Mouse (Mus musculus) brown adipose tissue, adult 24 weeks (tissue): ENCODE measurements around the gene Rab1a. TPM values are rescaled to one million over a fixed set of nuclear protein-coding genes. Genes with fewer than 3 reads are reported as not detected.
"Not testable (repeated sequence)": the region's sequence is repeated elsewhere in the genome, so short reads cannot be mapped to it uniquely, and the experiment has no call there.

Experiments used
- H3K27ac ChIP-seq: fragments of 200-500 bp; replicated peaks from 2 replicates; pipeline ENCODE4 v1.5.1; 2012; ENCODE audit warnings: low read depth, mild to moderate bottlenecking, low read length
- H3K4me1 ChIP-seq: fragments of 200-500 bp; 2 replicates; pipeline ENCODE4 v1.6.1; 2012; ENCODE audit warnings: low read length, mixed read lengths; ENCODE audit not compliant: control insufficient read depth, insufficient read depth, insufficient read length
- H3K4me3 ChIP-seq: fragments of 200-500 bp; 2 replicates; pipeline ENCODE4 v1.5.1; 2012; ENCODE audit warnings: low read depth, mild to moderate bottlenecking, low read length, moderate library complexity; ENCODE audit not compliant: insufficient read depth
- polyA plus RNA-seq: library from polyadenylated mRNA; stranded (reverse); fragments of >200 nt; gene quantifications from 2 replicates; pipeline ENCODE4 v1.2.4, GENCODE M21; 2012; ENCODE audit not compliant: missing spikeins, insufficient read depth, insufficient read length

Rab1a gene
- 180 and 204 TPM in 2 replicates for polyA plus RNA-seq

DNA sequence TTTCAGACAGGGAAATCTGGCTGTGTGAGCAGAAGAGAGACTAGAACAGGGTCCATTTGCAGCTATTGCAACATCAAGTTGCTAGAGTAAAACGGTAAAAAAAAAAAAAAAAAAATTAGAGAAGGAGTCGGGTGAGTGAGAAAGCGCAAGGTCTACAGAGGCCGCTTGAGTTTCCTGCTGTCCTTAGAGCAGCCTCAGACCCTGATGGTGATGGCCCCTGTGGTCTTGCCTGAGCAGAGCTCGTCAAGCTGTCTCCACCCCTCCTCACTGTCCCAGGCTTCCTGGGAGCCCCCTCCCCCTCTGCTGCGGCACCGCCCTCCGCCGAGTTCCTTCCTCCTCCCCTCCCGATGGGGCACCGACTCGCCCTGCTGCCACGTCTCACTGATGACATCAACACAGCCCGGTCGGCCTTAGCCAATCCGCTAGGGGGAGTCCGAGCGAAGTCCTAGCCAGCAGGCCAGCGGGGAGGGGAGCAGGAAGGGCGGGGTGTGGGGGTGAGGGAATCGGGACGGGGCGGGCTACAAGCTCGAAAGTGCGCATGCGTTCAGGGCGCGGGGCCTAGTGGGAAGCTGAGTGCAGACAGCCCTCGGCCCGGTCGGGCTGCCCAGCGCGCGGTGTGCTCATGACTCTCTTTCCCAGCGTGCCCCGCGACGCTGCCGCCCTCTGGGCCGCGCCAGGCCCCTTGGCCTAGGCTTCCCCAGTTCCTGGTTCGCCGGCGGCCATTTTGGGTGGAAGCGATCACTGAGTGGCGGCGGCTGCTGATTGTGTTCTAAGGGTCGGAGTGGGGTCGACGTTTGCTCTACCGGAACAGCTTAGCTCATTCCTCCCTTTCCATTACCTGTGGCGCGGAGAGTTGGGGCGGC is at the start of gene Rab1a:
Rab1a (plus strand) TSS at position 720 of the 863 bp plus-strand sequence.
- peaks cover 18% of the 10 kb centered on the region for H3K4me1 ChIP-seq
- peak within 1 kb of the TSS; percentile 100 for H3K4me3 ChIP-seq
- H3K27ac ChIP-seq: peak within 1 kb of the TSS; percentile 92

DNA sequence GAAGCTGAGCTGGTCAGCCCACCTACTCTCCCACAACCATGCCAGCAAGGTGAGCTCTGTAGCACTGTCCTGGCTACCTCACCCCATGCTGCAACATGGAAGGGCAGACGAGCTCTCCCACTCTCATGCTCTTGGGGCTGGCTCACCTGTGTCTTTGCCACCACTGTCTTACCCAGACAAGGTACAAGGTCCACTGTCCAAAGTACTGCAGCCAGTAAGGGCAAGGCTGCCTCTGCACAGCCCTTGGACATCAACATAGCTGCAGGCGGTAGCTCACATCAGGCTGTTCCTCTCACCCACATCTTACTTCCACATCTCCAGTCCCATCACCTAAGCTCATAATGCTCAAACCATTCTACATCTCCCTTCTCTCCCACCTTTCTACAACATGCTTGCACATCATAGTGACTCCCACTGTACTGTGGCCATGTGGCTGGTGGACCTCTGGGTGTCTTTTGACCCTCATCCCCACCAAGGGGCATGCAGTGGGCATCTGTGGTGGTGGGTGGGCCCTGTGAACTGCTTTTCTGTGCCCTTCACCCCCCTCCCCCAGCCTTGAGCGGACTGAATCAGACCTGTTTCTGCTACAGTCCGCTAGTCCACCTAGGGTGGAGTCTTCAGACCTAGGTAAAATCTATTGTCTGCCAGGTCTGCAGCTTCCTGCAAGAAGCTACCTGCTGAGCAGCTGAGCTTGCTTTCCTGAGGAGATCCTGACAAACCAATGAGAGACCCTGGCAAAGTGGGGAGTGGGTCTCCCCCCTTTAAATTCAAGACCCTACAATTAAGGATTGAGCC is 48.9 kb upstream of the Rab1a start:
- Histone ChIP-seq H3K27ac (no peak overlapping the region), H3K4me1 (no peaks in the 10 kb centered on the region), H3K4me3 (no peak overlapping the region)

DNA sequence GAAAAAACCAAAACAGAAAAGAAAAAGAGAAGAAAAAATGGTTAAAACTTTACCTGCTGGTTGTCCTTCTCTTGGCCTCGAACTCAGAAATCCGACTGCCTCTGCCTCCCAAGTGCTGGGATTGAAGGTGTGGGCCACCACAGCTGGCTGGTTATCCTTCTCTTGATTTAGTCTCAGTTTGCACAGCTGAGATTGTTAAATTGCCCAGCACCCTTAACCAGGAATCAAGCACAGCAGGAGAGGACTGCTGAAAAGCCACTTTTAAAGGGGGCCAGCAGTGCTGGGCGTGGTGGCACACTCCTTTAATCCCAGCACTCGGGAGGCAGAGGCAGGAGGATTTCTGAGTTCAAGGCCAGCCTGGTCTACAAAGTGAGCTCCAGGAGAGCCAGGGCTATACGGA is 47.7 kb upstream of the Rab1a start:
- H3K27ac ChIP-seq, H3K4me1 ChIP-seq, H3K4me3 ChIP-seq: not testable (repeated sequence)

DNA sequence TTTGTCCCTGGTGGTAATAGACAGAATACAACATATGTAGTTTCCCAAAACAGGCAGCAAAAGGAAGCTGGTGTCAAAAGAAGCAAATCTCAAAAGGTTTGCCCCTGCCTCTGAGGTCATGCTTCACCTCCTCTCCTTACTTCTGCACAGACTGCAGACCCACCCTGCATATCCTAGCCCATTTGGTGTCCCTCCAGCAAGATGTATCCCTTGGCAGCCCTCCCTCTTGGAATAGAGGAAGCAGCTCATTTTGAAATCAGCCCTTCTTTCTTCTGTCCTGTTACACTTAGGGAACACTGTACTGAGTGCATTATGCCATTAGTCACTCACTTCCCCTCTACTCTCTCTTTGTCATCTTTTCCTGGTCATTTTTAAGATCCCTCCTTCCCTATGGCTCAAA is 42.4 kb upstream of the Rab1a start:
- no peaks in the 10 kb centered on the region for H3K4me1 ChIP-seq
- no peak overlapping the region for H3K4me3 ChIP-seq
- H3K27ac ChIP-seq: no peak overlapping the region

DNA sequence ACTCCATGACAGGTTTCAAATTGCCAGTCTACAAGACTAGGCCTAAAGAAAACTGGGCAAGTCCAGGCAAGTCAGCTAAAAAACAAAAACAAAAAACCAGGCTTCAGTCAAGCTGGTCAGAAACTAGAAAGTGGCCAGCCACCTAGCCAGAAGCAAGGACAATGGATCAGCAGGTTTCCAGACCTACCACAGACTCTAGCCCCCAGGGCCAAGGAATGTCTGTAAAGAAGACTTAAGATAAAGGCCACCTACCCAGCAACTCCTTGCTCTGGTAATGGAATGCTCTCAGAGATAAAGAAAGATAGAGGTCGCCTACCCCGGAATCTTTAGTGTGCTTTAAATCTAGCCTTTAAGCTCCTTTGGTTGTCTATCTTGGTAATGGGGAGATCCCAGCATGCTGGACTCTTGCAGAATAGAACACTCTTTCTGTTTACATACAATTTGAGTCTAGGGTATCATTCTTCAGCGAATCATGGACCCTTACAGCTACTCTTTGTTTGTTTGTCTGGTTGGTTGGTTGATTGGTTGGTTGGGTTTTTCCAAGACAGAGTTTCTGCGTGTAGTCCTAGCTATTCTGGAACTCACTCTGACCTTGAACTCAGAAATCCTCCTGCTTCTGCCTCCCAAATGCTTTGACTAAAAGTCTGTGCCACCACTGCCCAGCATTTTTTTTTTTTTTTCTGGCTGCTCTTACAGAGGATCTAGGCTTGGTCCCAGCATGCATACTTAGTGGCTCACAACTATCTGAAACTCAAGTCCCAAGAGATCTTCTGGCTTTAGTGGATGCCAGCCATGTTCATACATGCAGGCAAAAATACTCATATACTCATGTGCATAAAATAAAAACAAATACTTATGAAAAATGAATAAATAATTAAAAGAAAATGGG is 36.0 kb upstream of the Rab1a start:
- no peaks in the 10 kb centered on the region for H3K4me1 ChIP-seq
- H3K4me3 ChIP-seq: no peak overlapping the region
- H3K27ac ChIP-seq: peak overlapping the region; percentile 40; the same call in 1 of the 2 replicates

DNA sequence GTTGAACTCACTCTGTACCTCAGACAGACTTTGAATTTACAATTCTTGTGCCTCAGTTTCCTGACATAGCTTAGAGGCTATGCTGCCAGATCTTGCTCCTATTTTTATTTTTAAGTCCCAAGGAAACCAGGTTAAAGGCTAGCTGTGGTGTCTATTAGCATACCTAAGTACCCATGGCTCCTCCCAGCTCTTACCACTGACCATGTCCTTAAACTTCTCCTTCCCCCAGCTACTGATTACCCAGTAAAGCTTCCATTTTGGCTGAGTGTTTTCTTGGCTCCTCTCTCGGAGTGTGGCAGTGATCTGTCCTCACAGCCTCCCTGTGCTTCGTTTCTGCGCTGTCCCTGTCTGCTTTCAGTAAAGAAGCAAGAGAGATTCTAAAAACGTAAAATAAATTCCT is 35.2 kb upstream of the Rab1a start:
- H3K4me1 ChIP-seq: no peaks in the 10 kb centered on the region
- H3K27ac ChIP-seq: peak overlapping the region; percentile 87
- no peak overlapping the region for H3K4me3 ChIP-seq

DNA sequence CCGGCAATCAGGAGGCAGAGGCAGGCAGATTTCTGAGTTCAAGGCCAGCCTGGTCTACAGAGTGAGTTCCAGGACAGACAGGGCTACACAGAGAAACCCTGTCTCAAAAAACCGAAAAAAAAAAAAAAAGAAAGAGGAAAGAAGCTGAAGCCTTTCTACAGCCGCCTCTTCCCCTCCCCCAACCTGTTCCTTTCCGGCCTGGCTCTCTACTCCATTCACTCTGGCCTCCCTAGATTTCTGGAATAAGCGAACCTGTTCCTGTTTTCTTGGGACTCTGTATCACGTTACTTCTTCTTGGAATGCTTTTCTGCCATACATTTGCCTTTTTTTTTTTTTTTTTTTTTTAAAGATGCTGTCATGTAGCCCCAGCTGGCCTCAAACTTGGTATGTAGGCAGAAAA is 34.8 kb upstream of the Rab1a start:
- not testable (repeated sequence) for H3K4me1 ChIP-seq, H3K4me3 ChIP-seq
- H3K27ac ChIP-seq: peak overlapping the region; percentile 87

DNA sequence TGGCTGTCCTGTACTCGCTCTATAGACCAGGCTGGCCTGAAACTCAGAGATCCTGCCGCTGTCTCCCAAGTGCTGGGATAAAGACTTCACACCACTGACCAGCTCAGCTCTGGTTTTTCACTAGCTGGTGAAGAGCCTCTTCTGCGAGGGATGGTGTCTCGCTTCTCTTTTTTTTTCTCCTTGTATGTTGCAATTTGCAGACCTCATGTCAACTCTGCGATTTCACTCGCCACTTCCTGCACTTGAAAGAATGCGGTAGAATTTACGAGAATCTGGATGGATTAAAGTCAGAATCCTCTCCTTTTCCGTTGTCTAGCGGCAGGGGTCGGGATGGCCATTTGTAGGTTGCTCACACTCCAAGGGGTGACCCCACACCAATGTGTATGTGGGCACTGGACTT is 32.3 kb upstream of the Rab1a start:
- H3K4me1 ChIP-seq: no peaks in the 10 kb centered on the region
- no peak overlapping the region for H3K27ac ChIP-seq
- no peak overlapping the region for H3K4me3 ChIP-seq

DNA sequence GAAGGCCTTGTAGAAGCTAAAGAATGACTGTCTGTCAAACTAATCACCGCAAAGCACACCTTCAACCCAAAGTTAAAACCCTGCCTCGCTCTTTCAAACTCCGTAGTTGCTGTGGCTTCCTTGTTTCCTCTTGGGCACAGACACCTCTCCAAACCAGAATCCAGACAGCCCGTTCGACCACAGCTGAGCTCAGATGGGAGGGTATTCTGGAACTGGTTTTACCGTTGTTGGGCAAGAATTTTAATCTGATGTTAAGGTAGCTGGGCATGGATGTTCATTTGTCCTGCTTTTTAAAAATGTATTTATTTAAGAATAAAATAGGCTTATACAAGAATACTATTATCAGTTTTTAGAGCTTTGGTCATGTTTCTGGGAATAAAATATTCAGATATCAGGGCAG is 14.0 kb upstream of the Rab1a start:
- H3K4me3 ChIP-seq: no peak overlapping the region
- H3K27ac ChIP-seq: peak overlapping the region; percentile 28; the same call in 1 of the 2 replicates
- H3K4me1 ChIP-seq: no peaks in the 10 kb centered on the region; the same call in 1 of the 2 replicates

DNA sequence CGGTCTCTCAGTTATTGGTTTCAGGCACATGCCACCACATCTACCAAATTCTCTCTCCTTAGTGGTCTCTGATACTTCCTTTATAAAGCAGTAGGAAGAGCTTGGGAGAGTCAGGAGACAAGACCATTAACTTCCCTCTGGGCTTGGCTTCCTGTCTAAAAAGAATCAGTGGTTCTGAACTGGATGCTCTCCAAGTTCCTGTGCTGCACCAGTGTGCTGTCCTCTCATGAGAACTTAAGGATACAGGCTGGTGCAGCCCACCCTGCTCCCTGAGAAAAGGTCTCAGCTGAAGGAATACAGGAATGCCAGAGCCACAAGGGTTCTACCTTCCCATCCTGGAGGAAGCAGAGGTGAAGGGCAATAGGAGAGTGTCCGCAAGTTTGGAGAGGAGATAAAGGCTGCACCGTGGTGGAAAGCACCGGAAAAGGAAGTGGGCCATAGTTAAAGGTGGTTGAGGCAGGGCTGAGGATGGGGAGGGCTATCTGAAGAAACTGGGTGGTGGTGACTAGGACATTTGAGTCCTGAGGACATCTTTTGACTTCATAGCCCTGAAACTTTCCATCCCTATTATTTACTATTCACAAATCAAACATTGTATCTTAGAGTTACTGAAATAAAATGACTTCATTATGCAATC is 8.0 kb upstream of the Rab1a start:
- H3K4me1 ChIP-seq: peaks cover 9% of the 10 kb centered on the region
- H3K4me3 ChIP-seq: no peak overlapping the region
- peak overlapping the region; percentile 66 for H3K27ac ChIP-seq

DNA sequence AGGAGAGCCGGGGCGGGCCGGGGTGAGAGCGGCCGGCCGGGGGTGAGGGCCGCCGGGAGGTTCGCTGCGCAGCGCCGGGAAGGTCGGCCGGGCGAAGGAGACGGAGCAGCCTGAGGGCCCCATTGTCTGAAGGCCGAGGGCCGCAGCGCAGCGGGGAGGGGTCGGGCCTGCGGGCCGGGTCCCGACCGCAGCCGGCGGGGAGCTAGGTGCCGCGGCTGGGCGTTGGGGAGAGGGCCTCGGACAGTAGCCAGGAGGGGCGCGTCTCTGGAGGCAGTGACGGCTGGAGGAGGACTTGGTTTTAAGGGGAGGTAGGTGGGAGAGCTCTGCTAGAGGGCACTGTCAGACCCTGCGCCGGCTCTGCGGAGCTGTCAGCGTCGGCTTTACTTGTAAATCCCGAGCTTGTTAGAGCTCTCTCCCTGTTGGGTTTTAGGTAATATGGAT is 449 bp downstream of the Rab1a start:
- H3K27ac ChIP-seq: peak overlapping the region; percentile 89

DNA sequence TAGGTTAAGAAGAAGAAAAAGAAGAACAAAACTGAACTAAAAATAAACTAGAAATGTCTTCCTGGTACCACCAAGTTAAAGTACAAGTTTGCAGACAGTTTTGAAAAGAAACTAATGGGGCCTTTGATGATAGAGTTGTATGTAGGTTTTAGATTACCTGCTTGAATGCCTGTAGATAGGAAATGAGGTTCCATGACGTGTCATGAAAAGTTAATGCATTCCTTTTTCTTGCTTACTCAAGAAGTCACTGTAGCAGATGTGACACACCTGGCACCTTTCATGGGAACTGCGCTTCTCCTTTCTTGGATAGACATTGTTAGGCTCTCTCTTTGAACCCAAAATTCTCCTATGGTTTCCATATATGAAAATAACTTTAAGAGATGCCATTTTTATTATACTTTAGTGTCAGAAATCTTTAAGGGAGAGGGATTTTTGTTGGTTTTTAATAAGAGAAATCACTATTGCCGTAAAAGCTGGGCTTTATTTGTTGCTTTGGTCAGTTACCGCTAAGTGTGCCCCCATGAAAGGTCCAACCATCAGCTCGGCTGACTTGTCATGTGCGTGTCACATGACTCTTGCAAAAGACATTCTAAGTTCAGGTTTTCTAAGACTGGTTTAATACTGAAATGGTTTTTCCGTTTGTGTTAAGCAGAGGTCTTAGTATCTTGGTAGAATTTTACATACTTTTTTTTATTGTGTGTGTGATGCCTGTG is 1.2 kb downstream of the Rab1a start:
- peak overlapping the region; percentile 100 for H3K4me3 ChIP-seq
- peaks cover 20% of the 10 kb centered on the region for H3K4me1 ChIP-seq
- H3K27ac ChIP-seq: peak overlapping the region; percentile 89

More for the DNA sequence above, 449 bp downstream of the Rab1a start:
- Histone ChIP-seq H3K4me1 (peaks cover 17% of the 10 kb centered on the region), H3K4me3 (peak overlapping the region; percentile 100)

DNA sequence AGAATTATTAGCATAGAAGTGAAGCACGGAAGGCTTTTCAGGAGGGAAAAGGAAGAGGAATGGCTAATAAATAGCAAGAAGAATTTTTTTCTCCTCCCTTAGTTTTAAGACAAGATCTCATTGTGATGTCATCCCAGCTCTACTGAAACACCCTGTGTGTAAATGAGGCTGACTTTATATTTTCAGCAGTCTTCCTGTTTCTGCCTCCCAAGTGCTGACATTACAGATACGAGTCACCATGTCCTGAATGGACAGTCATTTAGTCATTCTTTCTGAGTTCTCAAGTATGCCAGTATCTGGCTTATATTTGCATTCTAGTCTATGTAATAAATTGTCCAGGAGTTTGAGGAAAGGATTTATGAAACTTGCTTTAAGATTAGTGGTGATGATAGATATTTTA is 3.1 kb downstream of the Rab1a start:
- Histone ChIP-seq H3K4me3 (no peak overlapping the region), H3K27ac (no peak overlapping the region), H3K4me1 (peaks cover 29% of the 10 kb centered on the region)
